Mouse (Mus musculus) midbrain, embryonic 10.5 days (tissue): ENCODE data around the gene Gpr15. TPM values are rescaled to one million over a fixed set of nuclear protein-coding genes. Genes with fewer than 3 reads are reported as not detected.

Experiments
- DNase-seq: peaks from one replicate; pipeline ENCODE4 v3.0.0-alpha.2; 2017; ENCODE audit warnings: low spot score
- H3K27ac ChIP-seq: fragments of 300-500 bp; sonication (generic); replicated peaks from 2 replicates; pipeline ENCODE4 v1.5.1; 2016; ENCODE audit warnings: mild to moderate bottlenecking
- H3K27me3 ChIP-seq: fragments of 300-500 bp; sonication (generic); 2 replicates; pipeline ENCODE4 v1.6.1; 2016; ENCODE audit warnings: low read depth, mild to moderate bottlenecking; ENCODE audit not compliant: poor library complexity, severe bottlenecking
- H3K36me3 ChIP-seq: fragments of 300-500 bp; sonication (generic); 2 replicates; pipeline ENCODE4 v1.6.1; 2016; ENCODE audit warnings: mild to moderate bottlenecking, moderate library complexity
- H3K4me1 ChIP-seq: fragments of 300-500 bp; sonication (generic); 2 replicates; pipeline ENCODE4 v1.6.1; 2016
- H3K4me3 ChIP-seq: fragments of 300-500 bp; sonication (generic); 2 replicates; pipeline ENCODE4 v1.5.1; 2016; ENCODE audit warnings: mild to moderate bottlenecking, moderate library complexity
- H3K9me3 ChIP-seq: fragments of 300-500 bp; sonication (generic); replicated peaks from 2 replicates; pipeline ENCODE4 v1.6.1; 2016; ENCODE audit warnings: mild to moderate bottlenecking
- WGBS: fragments of 180-500 bp; shearing (Covaris S2); methylation state at CpG from one replicate; pipeline ENCODE4 v1.1.7; 2016; 5-methylcytosine and 5-hydroxymethylcytosine counted together
- polyA plus RNA-seq: library from polyadenylated mRNA; unstranded; fragments of >200 nt; fragmentation: Nextera tagmentation; extraction: Ambion mirVana; gene quantifications from 2 replicates; pipeline ENCODE4 v1.2.1, GENCODE M21; 2016

The Gpr15 gene
- polyA plus RNA-seq, 1 experiment from 2014 or later = 0.09 TPM

GRCm38 (mm10) chr16:58696796-58697195, 22.1 kb downstream of the Gpr15 start:
- H3K27me3 ChIP-seq = no peaks in the 10 kb centered on the region
- no peaks in the 10 kb centered on the region for H3K4me1 ChIP-seq
- H3K27ac ChIP-seq = no peak overlapping the region
- no peak for DNase-seq
- 87% methylated on average over 3 of the region's 3 CpGs for WGBS
- H3K36me3 ChIP-seq = no peaks in the 10 kb centered on the region
- no peaks in the 10 kb centered on the region for H3K9me3 ChIP-seq
- H3K4me3 ChIP-seq = no peak overlapping the region

GRCm38 (mm10) chr16:58694091-58694490, 24.8 kb downstream of the Gpr15 start:
- Histone ChIP-seq H3K4me3 (no peak overlapping the region), H3K36me3 (no peaks in the 10 kb centered on the region), H3K9me3 (no peaks in the 10 kb centered on the region), H3K27ac (no peak overlapping the region), H3K4me1 (no peaks in the 10 kb centered on the region), H3K27me3 (no peaks in the 10 kb centered on the region)
- 94% methylated on average over 5 of the region's 5 CpGs for WGBS
- no peak for DNase-seq

- Histone ChIP-seq H3K27ac (no peak overlapping the region), H3K27me3 (no peaks in the 10 kb centered on the region), H3K36me3 (no peaks in the 10 kb centered on the region), H3K9me3 (no peaks in the 10 kb centered on the region), H3K4me1 (no peaks in the 10 kb centered on the region), H3K4me3 (no peak overlapping the region)
- no peak for DNase-seq
- whole genome bisulfite sequencing = 90% methylated on average over 5 of the region's 5 CpGs
These were observed 28.5 kb downstream of the Gpr15 start for GRCm38 (mm10) chr16:58690322-58690732.

GRCm38 (mm10) chr16:58689555-58690169, 29.2 kb downstream of the Gpr15 start:
- Histone ChIP-seq H3K4me3 (no peak overlapping the region), H3K36me3 (no peaks in the 10 kb centered on the region), H3K27me3 (no peaks in the 10 kb centered on the region), H3K4me1 (no peaks in the 10 kb centered on the region), H3K27ac (no peak overlapping the region), H3K9me3 (no peaks in the 10 kb centered on the region)
- no peak for DNase-seq
- 86% methylated on average over 5 of the region's 5 CpGs for WGBS

- WGBS = 89% methylated on average over 1 of the region's 1 CpGs
- H3K4me3 ChIP-seq = no peak overlapping the region
- H3K27ac ChIP-seq = no peak overlapping the region
- H3K27me3 ChIP-seq = no peaks in the 10 kb centered on the region
- H3K36me3 ChIP-seq = no peaks in the 10 kb centered on the region
- DNase-seq = no peak
- H3K9me3 ChIP-seq = no peaks in the 10 kb centered on the region
- no peaks in the 10 kb centered on the region for H3K4me1 ChIP-seq
These were observed 30.3 kb downstream of the Gpr15 start for GRCm38 (mm10) chr16:58688534-58688933.

- no peaks in the 10 kb centered on the region for H3K4me1 ChIP-seq
- no peaks in the 10 kb centered on the region for H3K27me3 ChIP-seq
- H3K36me3 ChIP-seq = 0 out of 2 replicates have a peak, but pooled peaks cover under 1% of the 10 kb centered on the region
- DNase-seq = no peak
- WGBS = 83% methylated on average over 20 of the region's 20 CpGs
- no peaks in the 10 kb centered on the region for H3K9me3 ChIP-seq
- no peak overlapping the region for H3K4me3 ChIP-seq
- H3K27ac ChIP-seq = no peak overlapping the region
These were observed 33.0 kb downstream of the Gpr15 start for GRCm38 (mm10) chr16:58685548-58686537.

GRCm38 (mm10) chr16:58684537-58684936, 34.3 kb downstream of the Gpr15 start:
- no peaks in the 10 kb centered on the region for H3K27me3 ChIP-seq
- no peaks in the 10 kb centered on the region for H3K4me1 ChIP-seq
- no peak for DNase-seq
- peaks cover 5% of the 10 kb centered on the region; the same call in 1 of the 2 replicates for H3K36me3 ChIP-seq
- H3K4me3 ChIP-seq = no peak overlapping the region
- no peaks in the 10 kb centered on the region for H3K9me3 ChIP-seq
- H3K27ac ChIP-seq = no peak overlapping the region

GRCm38 (mm10) chr16:58683911-58684310, 35.0 kb downstream of the Gpr15 start:
- Histone ChIP-seq H3K9me3 (no peaks in the 10 kb centered on the region), H3K4me1 (no peaks in the 10 kb centered on the region), H3K4me3 (no peak overlapping the region), H3K36me3 (peaks cover 5% of the 10 kb centered on the region; the same call in 1 of the 2 replicates), H3K27ac (no peak overlapping the region), H3K27me3 (no peaks in the 10 kb centered on the region)
- DNase-seq = no peak
- 90% methylated on average over 4 of the region's 4 CpGs for WGBS

GRCm38 (mm10) chr16:58682870-58683269, 36.0 kb downstream of the Gpr15 start:
- no peak overlapping the region for H3K4me3 ChIP-seq
- H3K9me3 ChIP-seq = no peaks in the 10 kb centered on the region
- H3K4me1 ChIP-seq = no peaks in the 10 kb centered on the region
- 87% methylated on average over 7 of the region's 7 CpGs for WGBS
- H3K27ac ChIP-seq = no peak overlapping the region
- DNase-seq = no peak
- H3K27me3 ChIP-seq = no peaks in the 10 kb centered on the region
- H3K36me3 ChIP-seq = peaks cover 13% of the 10 kb centered on the region; the same call in 1 of the 2 replicates

- 93% methylated on average over 6 of the region's 6 CpGs for WGBS
- no peaks in the 10 kb centered on the region for H3K27me3 ChIP-seq
- no peak for DNase-seq
- H3K27ac ChIP-seq = no peak overlapping the region
- H3K4me3 ChIP-seq = no peak overlapping the region
- no peaks in the 10 kb centered on the region for H3K4me1 ChIP-seq
- H3K9me3 ChIP-seq = no peaks in the 10 kb centered on the region
- H3K36me3 ChIP-seq = peaks cover 18% of the 10 kb centered on the region; the same call in 1 of the 2 replicates
These were observed 36.8 kb downstream of the Gpr15 start for GRCm38 (mm10) chr16:58682046-58682445.

GRCm38 (mm10) chr16:58678660-58679059, 40.2 kb downstream of the Gpr15 start:
- no peaks in the 10 kb centered on the region for H3K9me3 ChIP-seq
- H3K4me3 ChIP-seq = no peak overlapping the region
- no peak overlapping the region for H3K27ac ChIP-seq
- H3K27me3 ChIP-seq = no peaks in the 10 kb centered on the region
- H3K4me1 ChIP-seq = no peaks in the 10 kb centered on the region
- no peak for DNase-seq
- H3K36me3 ChIP-seq = peaks cover 48% of the 10 kb centered on the region
- WGBS = 86% methylated on average over 7 of the region's 7 CpGs

- Histone ChIP-seq H3K4me1 (no peaks in the 10 kb centered on the region), H3K4me3 (no peak overlapping the region), H3K27ac (no peak overlapping the region), H3K27me3 (no peaks in the 10 kb centered on the region), H3K36me3 (peaks cover 55% of the 10 kb centered on the region), H3K9me3 (no peaks in the 10 kb centered on the region)
- DNase-seq = no peak
- WGBS = 86% methylated on average over 5 of the region's 5 CpGs
These were observed 41.4 kb downstream of the Gpr15 start for GRCm38 (mm10) chr16:58677491-58677890.

GRCm38 (mm10) chr16:58676633-58677032, 42.2 kb downstream of the Gpr15 start:
- H3K36me3 ChIP-seq = peaks cover 55% of the 10 kb centered on the region

More at GRCm38 (mm10) chr16:58676633-58677032, 42.2 kb downstream of the Gpr15 start:
- DNase-seq = no peak
- Histone ChIP-seq H3K4me1 (no peaks in the 10 kb centered on the region; the same call in 1 of the 2 replicates), H3K27me3 (no peaks in the 10 kb centered on the region), H3K9me3 (no peaks in the 10 kb centered on the region), H3K4me3 (no peak overlapping the region), H3K27ac (no peak overlapping the region)
- 92% methylated on average over 3 of the region's 3 CpGs for WGBS
